Mouse (Mus musculus) spleen, embryonic (tissue): Measurements from ENCODE around the gene Rtn2.

Experiments used
- CTCF ChIA-PET: fragments of 350-600 bp; sonication (Branson Sonifier 250); formaldehyde crosslinking; loops from one replicate; lab custom pipeline; 2022; lab: Charles Lee

Rtn2 gene

GRCm38 (mm10) chr7:19282385-19282784, at the start of gene Rtn2:
Gene Rtn2 (plus strand): TSS chr7:19282624.
- CTCF ChIA-PET, result interaction anchor here (0.6 kb wide), 1 partner anchor 13 kb away, joined by 7 read pairs; no protein-coding TSS in a partner anchor

DNA sequence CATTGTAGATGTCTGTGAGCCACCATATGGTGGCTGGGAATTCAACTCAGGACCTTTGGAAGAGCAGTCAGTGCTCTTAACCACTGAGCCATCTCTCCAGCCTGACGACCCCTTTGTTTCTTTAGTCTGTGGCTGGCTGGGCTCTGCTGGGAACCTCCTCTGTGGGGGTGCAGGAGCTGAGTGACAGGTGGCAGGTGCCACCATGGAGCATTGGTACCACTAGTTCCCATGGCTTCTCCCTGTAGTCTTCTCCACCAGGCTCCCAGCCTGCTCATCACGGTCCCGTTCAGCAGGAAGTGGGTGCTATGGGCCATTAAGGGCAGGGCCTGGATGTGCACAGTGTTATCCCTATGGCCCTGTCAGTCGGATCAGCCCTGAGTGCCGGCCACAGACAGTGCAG, 47.8 kb upstream of the Rtn2 start:
- CTCF ChIA-PET, result interaction anchor here (0.6 to 0.8 kb wide), 2 partner anchors 31 to 47 kb away, joined by 3 to 9 read pairs; no protein-coding TSS in a partner anchor

DNA sequence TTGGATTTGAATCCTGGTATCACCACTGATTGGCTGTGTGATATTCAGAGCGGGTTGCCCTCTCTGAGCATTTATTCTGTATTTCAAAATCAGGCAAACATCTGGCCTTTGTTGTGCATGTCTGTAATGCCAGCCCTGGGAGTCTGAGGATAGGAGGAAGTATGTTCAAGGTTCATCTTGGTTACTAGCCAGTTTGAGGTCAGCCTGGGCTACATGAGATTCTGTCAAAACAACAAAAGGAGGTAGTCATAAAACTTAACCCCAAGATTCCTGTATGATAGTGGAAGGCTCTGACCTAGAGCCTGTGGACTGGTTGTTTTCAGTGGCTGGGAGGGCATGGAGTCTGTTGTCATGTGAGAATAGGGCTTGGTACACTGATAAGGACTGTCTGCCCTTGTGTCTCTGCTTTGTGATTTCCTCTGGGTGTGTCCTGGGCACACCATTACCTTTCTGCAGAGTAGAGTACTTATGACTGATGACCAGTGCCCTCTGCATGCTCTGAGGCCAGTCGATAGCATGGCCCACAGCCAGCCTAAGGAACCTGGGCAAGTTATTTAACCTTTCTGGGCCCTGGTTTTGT, 47.2 kb upstream of the Rtn2 start:
- CTCF ChIA-PET, result interaction anchor here (0.6 kb wide), 1 partner anchor 31 kb away, joined by 9 read pairs; no protein-coding TSS in a partner anchor

- CTCF ChIA-PET, result no interaction called here
Observed at GRCm38 (mm10) chr7:19236411-19236810, 46.0 kb upstream of the Rtn2 start.

GRCm38 (mm10) chr7:19238344-19238743, 44.1 kb upstream of the Rtn2 start:
- CTCF ChIA-PET, result interaction anchor here (0.6 kb wide), 1 partner anchor 101 kb away, joined by 3 read pairs; no protein-coding TSS in a partner anchor

- CTCF ChIA-PET, result interaction anchor here (0.7 to 1.2 kb wide), 8 partner anchors 11 to 111 kb away, joined by 3 to 16 read pairs (median 4); no protein-coding TSS in a partner anchor
Observed at GRCm38 (mm10) chr7:19239423-19239822, 43.0 kb upstream of the Rtn2 start.

GRCm38 (mm10) chr7:19239986-19240385, 42.4 kb upstream of the Rtn2 start:
- CTCF ChIA-PET, result interaction anchor here (0.6 to 1.2 kb wide), 9 partner anchors 9 to 115 kb away, joined by 3 to 6 read pairs (median 4); no protein-coding TSS in a partner anchor

- CTCF ChIA-PET, result interaction anchor here (0.6 kb wide), 1 partner anchor 18 kb away, joined by 3 read pairs; no protein-coding TSS in a partner anchor
Observed at GRCm38 (mm10) chr7:19240905-19241463, 41.4 kb upstream of the Rtn2 start.

GRCm38 (mm10) chr7:19242005-19242404, 40.4 kb upstream of the Rtn2 start:
- CTCF ChIA-PET, result no interaction called here

GRCm38 (mm10) chr7:19243858-19244257, 38.6 kb upstream of the Rtn2 start:
- CTCF ChIA-PET, result no interaction called here

DNA sequence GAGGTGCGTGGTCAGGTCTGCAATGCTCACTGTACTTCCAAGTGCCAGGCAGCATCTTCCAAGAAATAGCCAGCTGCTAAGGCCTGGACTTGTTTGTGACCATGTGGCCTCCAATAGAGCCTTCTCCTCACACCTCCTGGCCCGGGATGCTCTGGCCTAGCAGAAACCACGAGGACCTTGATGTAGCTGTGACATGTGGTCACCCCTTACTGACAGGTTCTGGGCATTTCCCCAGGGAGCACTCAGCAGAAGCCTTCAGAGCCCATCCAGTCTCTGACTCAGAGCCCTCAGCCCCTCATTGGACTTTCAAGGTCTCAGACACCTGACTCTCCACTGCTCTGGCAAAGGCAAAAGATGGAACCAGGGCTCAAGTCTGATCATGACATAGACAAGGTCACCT, 37.3 kb upstream of the Rtn2 start:
- CTCF ChIA-PET, result interaction anchor here (0.6 kb wide), 1 partner anchor 99 kb away, joined by 8 read pairs; no protein-coding TSS in a partner anchor

- CTCF ChIA-PET, result interaction anchor here (0.5 kb wide), 1 partner anchor 355 kb away, joined by 4 read pairs; no protein-coding TSS in a partner anchor
Observed at GRCm38 (mm10) chr7:19246855-19247254, 35.6 kb upstream of the Rtn2 start.

DNA sequence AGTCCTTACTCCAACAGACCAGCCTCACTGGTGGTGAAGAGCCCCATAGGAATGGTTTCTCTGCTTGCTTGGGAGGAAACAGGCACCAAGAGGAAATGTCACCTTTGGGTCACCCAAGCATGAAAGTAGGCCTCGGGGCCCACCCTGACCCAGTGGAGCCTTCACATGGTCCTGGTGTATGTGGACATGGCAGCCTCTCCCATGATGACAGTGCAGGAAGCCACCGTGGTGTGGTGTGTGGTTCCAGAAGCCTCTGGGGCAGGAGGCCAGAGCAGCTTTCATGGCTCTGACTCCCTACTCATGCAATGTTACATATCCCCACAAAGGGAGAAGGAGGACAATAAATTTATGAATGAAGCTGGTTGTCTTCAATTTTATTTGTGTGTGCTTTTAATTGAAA, 34.9 kb upstream of the Rtn2 start:
- CTCF ChIA-PET, result interaction anchor here (0.7 kb wide), 1 partner anchor 31 kb away, joined by 3 read pairs; no protein-coding TSS in a partner anchor

- CTCF ChIA-PET, result interaction anchor here (0.9 kb wide), 1 partner anchor 12 kb away, joined by 3 read pairs; no protein-coding TSS in a partner anchor
Observed at GRCm38 (mm10) chr7:19252078-19252477, 30.3 kb upstream of the Rtn2 start.

- CTCF ChIA-PET, result no interaction called here
Observed at GRCm38 (mm10) chr7:19253437-19253836, 29.0 kb upstream of the Rtn2 start.

GRCm38 (mm10) chr7:19255395-19255794, 27.0 kb upstream of the Rtn2 start:
- CTCF ChIA-PET, result no interaction called here

- CTCF ChIA-PET, result no interaction called here
Observed at GRCm38 (mm10) chr7:19256567-19256966, 25.9 kb upstream of the Rtn2 start.

GRCm38 (mm10) chr7:19257390-19258022, 24.9 kb upstream of the Rtn2 start:
- CTCF ChIA-PET, result no interaction called here

DNA sequence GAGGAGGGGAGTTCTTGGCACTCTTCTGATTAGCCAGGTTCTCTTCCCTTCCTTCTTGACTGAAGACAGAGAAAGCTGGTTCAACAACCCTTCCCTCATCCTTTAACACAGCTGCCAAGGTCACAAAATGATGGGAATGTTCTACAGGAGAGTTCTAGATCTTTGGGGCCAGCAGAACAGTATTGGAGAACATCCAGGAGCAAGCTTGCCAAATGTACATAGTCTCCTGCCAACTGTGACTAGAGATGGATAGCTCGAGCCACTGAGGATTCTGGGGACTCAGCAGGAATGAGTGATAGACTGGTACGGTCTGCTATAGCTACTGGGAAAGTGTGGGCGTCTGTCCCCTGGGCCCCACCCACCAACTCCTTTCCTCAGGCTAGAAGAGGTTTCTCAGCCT, 24.1 kb upstream of the Rtn2 start:
- CTCF ChIA-PET, result no interaction called here

- CTCF ChIA-PET, result interaction anchor here (0.5 to 1.2 kb wide), 2 partner anchors 37 to 92 kb away, joined by 3 to 4 read pairs; no protein-coding TSS in a partner anchor
Observed at GRCm38 (mm10) chr7:19265147-19265546, 17.3 kb upstream of the Rtn2 start.

GRCm38 (mm10) chr7:19265928-19266822, 16.2 kb upstream of the Rtn2 start:
- CTCF ChIA-PET, result interaction anchor here (0.6 to 1.2 kb wide), 2 partner anchors 31 to 36 kb away, joined by 4 to 9 read pairs; no protein-coding TSS in a partner anchor
